Mouse (Mus musculus) bone marrow, adult 2 months (tissue): ENCODE measurements around the gene Fgr. TPM values are rescaled to one million over a fixed set of nuclear protein-coding genes. Genes with fewer than 3 reads are reported as not detected.

Source experiments
- H3K27ac ChIP-seq: fragments of 200-500 bp; 2 replicates; pipeline ENCODE4 v1.5.1; 2012; ENCODE audit warnings: low read depth, mild to moderate bottlenecking, control low read depth, inconsistent platforms, low read length; ENCODE audit not compliant: control insufficient read depth, poor library complexity, insufficient read depth
- H3K4me1 ChIP-seq: fragments of 200-500 bp; 2 replicates; pipeline ENCODE4 v1.6.1; 2011; ENCODE audit warnings: low read length; ENCODE audit not compliant: control insufficient read depth, insufficient read depth
- H3K4me3 ChIP-seq: fragments of 200-500 bp; replicated peaks from 2 replicates; pipeline ENCODE3; 2011; ENCODE audit warnings: mild to moderate bottlenecking, low read depth, low read length, control low read depth; ENCODE audit not compliant: control insufficient read depth
- CTCF ChIP-seq: fragments of 200-500 bp; IDR thresholded peaks from 2 replicates; pipeline ENCODE4 v1.5.1; 2011; ENCODE audit warnings: low read length, control low read depth; ENCODE audit not compliant: control insufficient read depth, insufficient read depth
- POLR2A ChIP-seq: fragments of 200-500 bp; IDR thresholded peaks from 2 replicates; pipeline ENCODE4 v1.6.1; 2011; ENCODE audit warnings: low read depth, mild to moderate bottlenecking, control low read depth, low read length, borderline replicate concordance; ENCODE audit not compliant: control insufficient read depth
- WGBS: fragments of 180-500 bp; shearing (Covaris S2); methylation state at CpG from one replicate; pipeline ENCODE4 v1.1.7; 2018; 5-methylcytosine and 5-hydroxymethylcytosine counted together
- polyA plus RNA-seq: library from polyadenylated mRNA; stranded (reverse); fragments of >200 nt; gene quantifications from 2 replicates; pipeline ENCODE4 v1.2.4, GENCODE M21; 2011; ENCODE audit warnings: low replicate concordance; ENCODE audit not compliant: missing spikeins, insufficient read depth, insufficient read length

Gene Fgr
- polyA plus RNA-seq, 1 experiment = 53.3 TPM

- Histone ChIP-seq H3K27ac (0 out of 2 replicates have a peak overlapping the region, but pooled peaks have one; percentile 9), H3K4me1 (peaks cover 8% of the 10 kb centered on the region), H3K4me3 (no peak overlapping the region)
- TF ChIP-seq CTCF (no peak), POLR2A (no peak)
- WGBS = 65% methylated on average over 9 of the region's 9 CpGs
Measured at GRCm38 (mm10) chr4:133050196-133050836, 76.4 kb downstream of the Fgr start.

GRCm38 (mm10) chr4:133050837-133051549, 77.1 kb downstream of the Fgr start:
- TF ChIP-seq CTCF = no peak
- TF ChIP-seq POLR2A = no peak
- 0 out of 2 replicates have a peak overlapping the region, but pooled peaks have one; percentile 9 for H3K27ac ChIP-seq
- H3K4me1 ChIP-seq = peaks cover 12% of the 10 kb centered on the region
- 16% methylated on average over 6 of the region's 6 CpGs for WGBS
- H3K4me3 ChIP-seq = no peak overlapping the region

DNA sequence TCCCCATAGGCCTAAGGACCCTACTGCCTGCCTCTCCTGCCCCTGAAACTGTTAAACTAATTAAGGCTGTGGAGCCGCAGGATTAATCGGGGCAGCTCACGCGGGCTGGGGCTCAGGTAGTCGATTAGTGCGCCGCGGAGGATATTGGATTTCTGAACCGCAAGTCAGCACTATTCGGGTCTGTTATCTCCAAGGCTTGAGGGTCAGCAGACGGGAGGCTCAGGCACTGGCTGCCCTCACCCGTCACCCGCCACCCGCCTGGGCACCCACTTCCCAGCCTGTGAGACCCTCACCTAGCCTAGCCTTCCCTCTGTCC, 77.6 kb downstream of the Fgr start:
- WGBS = 80% methylated on average over 14 of the region's 14 CpGs

More for the DNA sequence above, 77.6 kb downstream of the Fgr start:
- TF ChIP-seq CTCF = no peak
- TF ChIP-seq POLR2A = no peak
- H3K4me3 ChIP-seq = no peak overlapping the region
- peaks cover 12% of the 10 kb centered on the region for H3K4me1 ChIP-seq
- no peak overlapping the region for H3K27ac ChIP-seq

Other genes starting within 250 kb of the Fgr start
- gene Xkr8, start 241.5 kb upstream of the Fgr start, polyA plus RNA-seq = 0.52 and 2.3 TPM in 2 replicates
- 1.7 TPM in 1 of 2 replicates, not detected in the other for gene Smpdl3b, start 216.8 kb upstream of the Fgr start, polyA plus RNA-seq
- gene Rpa2, start 205.8 kb upstream of the Fgr start, polyA plus RNA-seq = 52.3 and 67.6 TPM in 2 replicates
- gene Themis2, start 177.7 kb upstream of the Fgr start, polyA plus RNA-seq = 10.5 and 22.4 TPM in 2 replicates
- 43.5 and 50.2 TPM in 2 replicates for gene Ppp1r8, start 130.9 kb upstream of the Fgr start, polyA plus RNA-seq
- gene Stx12, start 89.6 kb upstream of the Fgr start, polyA plus RNA-seq = 14.9 and 16.7 TPM in 2 replicates
- 12.8 and 19.1 TPM in 2 replicates for gene Fam76a, start 51.5 kb upstream of the Fgr start, polyA plus RNA-seq
- 20.1 and 21.7 TPM in 2 replicates for gene Ahdc1, start 37.2 kb downstream of the Fgr start, polyA plus RNA-seq
- 31.9 and 56.6 TPM in 2 replicates for gene Wasf2, start 156.4 kb downstream of the Fgr start, polyA plus RNA-seq
- gene Cd164l2, start 238.0 kb downstream of the Fgr start, polyA plus RNA-seq = not detected in 2 replicates
- not detected in 2 replicates for gene Gpr3, start 238.4 kb downstream of the Fgr start, polyA plus RNA-seq